Mouse (Mus musculus) olfactory bulb, adult 2 months (tissue): Measurements from ENCODE around the gene Parp3.

ENCODE experiments used
- CTCF ChIP-seq: fragments of 200-500 bp; IDR thresholded peaks from 2 replicates; pipeline ENCODE4 v1.5.1; 2012; ENCODE audit warnings: low read depth, mild to moderate bottlenecking, low read length, moderate library complexity; ENCODE audit not compliant: insufficient read depth
- POLR2A ChIP-seq: fragments of 200-500 bp; IDR thresholded peaks from 2 replicates; pipeline ENCODE4 v1.6.1; 2012; ENCODE audit warnings: mild to moderate bottlenecking, low read depth, low read length, moderate library complexity; ENCODE audit not compliant: insufficient read depth

DNA sequence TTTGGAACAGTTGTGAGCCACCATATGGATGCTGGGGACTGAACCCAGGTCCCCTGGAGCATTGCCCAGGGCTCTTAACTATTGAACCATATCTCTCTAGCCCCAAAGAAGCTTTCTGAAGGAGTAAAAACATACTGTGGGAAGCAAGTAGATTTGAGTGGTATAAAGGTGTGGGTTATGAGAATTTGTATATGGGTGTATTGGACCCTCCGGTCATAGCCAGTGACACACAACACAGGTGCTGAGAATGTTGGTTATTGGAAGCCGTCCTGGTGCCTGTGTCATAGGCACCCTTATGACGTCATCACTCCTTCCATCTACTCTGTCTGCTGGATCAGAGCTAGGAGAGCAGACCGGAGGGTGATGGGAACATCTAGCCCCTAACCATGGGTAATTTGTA, 37.5 kb upstream of the Parp3 start, which contains the start of gene Iqcf5:
- TF ChIP-seq CTCF (no peak), POLR2A (no peak)
